Mouse (Mus musculus): Measurements from ENCODE around the gene Olfr56. TPM values are rescaled to one million over a fixed set of nuclear protein-coding genes. Genes with fewer than 3 reads are reported as not detected.

Olfr56 gene
- polyA plus RNA-seq, 1 experiment from 2014 or later: not detected

DNA sequence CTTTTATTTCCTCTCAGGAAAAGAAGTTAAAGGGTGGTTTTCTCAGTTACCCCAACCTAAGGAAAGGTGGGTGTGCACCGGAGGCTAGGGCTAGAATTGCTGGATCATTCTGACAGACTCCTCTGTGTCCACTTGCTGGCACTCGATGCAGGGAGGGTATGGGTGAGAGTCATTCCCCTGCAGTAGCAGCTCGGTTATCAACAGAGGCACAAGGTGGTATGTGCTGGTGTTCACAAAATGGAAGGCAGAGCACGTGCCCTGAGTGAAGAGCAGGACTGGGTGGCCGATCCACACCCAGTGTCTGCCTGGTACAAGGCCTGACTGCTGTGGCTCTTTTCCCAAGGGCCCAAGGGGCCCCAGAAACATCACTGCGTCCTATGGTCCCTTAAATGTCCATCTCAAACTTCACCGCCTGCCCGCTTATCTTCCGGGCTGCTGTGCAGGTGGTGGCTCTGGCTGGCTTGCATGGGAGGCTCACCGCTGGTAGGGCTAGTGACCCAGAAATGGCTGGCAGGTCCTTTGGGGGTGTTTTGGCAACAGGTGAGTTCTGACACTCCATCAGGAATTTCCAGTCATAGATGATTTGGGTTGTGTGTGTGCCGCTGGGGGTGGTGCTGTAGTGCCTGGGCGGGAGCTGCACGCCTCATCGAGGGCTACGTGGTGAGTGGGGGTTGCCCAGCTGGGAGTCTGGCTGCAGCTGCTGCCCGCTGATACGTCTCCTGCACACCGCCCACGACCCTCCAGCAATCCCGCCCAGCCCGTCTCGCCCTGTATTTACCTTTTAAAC, 109.3 kb downstream of the Olfr56 start:
- no peaks in the 10 kb centered on the region for H3K9me3 ChIP-seq (replicated peaks)
- H3K27me3 ChIP-seq: no peaks in the 10 kb centered on the region
- H3K4me1 ChIP-seq: peaks cover 4% of the 10 kb centered on the region
- H3K36me3 ChIP-seq: no peaks in the 10 kb centered on the region
- peak overlapping the region; percentile 18 for H3K4me2 ChIP-seq (replicated peaks)
- H3K9ac ChIP-seq: no peak overlapping the region
- WGBS: 36% methylated on average over 22 of the region's 22 CpGs
- H3K27ac ChIP-seq: no peak overlapping the region
- H3K4me3 ChIP-seq: no peak overlapping the region
- ATAC-seq (ENCODE audit: low FRiP score): no peak

- ATAC-seq (ENCODE audit: low FRiP score): no peak
- H3K27me3 ChIP-seq: no peaks in the 10 kb centered on the region
- H3K27ac ChIP-seq: no peak overlapping the region
- no peaks in the 10 kb centered on the region for H3K36me3 ChIP-seq
- H3K4me3 ChIP-seq: no peak overlapping the region
- no peaks in the 10 kb centered on the region for H3K9me3 ChIP-seq (replicated peaks)
- H3K4me1 ChIP-seq: peaks cover 4% of the 10 kb centered on the region
- 90% methylated on average over 5 of the region's 5 CpGs for WGBS
- H3K4me2 ChIP-seq (replicated peaks): no peak overlapping the region
- no peak overlapping the region for H3K9ac ChIP-seq
Observed at GRCm38 (mm10) chr11:49088990-49089652, 110.4 kb downstream of the Olfr56 start.

GRCm38 (mm10) chr11:49089735-49090507, 111.2 kb downstream of the Olfr56 start:
- WGBS: 77% methylated on average over 3 of the region's 3 CpGs

DNA sequence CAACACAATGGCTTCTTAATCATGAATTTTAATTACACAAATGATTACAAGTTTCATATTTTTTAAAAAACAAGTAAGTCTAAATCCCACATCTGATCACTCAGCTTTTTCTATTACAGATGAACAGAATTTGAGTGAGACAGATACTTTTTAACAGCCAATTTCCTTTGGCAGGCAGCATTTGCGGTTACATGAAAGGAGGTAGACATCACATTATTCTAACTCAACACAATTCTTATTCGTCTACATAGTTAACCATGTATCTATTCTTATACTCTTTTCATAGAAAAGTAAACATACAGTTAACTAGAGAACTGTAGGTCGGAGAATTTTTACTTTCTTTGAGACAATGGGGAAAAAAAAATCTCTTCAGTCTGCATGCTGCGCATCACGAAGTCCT, 111.9 kb downstream of the Olfr56 start:
- Histone ChIP-seq H3K27ac (no peak overlapping the region), H3K9me3 (replicated peaks) (no peaks in the 10 kb centered on the region), H3K36me3 (no peaks in the 10 kb centered on the region), H3K27me3 (no peaks in the 10 kb centered on the region), H3K4me1 (peaks cover 4% of the 10 kb centered on the region), H3K4me2 (replicated peaks) (no peak overlapping the region), H3K9ac (no peak overlapping the region), H3K4me3 (no peak overlapping the region)
- no peak for ATAC-seq (ENCODE audit: low FRiP score)
- WGBS: 90% methylated on average over 5 of the region's 5 CpGs

More at GRCm38 (mm10) chr11:49089735-49090507, 111.2 kb downstream of the Olfr56 start:
- Histone ChIP-seq H3K4me1 (peaks cover 4% of the 10 kb centered on the region), H3K4me3 (no peak overlapping the region), H3K27ac (no peak overlapping the region), H3K4me2 (replicated peaks) (no peak overlapping the region), H3K27me3 (no peaks in the 10 kb centered on the region), H3K36me3 (no peaks in the 10 kb centered on the region), H3K9ac (no peak overlapping the region), H3K9me3 (replicated peaks) (no peaks in the 10 kb centered on the region)
- no peak for ATAC-seq (ENCODE audit: low FRiP score)

DNA sequence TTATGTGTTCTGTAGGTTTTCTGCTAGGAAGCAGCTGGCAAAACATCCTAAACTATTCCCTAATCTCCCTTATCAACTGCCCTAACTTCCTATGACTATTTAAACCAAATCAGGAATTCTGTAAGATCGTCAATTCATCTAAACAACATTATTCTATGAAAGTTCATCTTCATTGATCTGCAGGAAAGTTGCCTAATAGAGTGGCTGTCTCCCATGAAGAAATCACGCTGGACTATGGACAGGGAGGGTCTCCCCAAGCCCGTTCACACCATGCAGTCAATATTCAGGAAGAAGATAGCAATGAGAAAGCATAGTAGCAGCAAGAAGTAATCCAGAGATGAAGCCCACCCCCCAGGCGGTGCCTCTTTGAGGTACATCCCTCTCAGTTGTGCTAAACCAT, 112.5 kb downstream of the Olfr56 start:
- no peaks in the 10 kb centered on the region for H3K27me3 ChIP-seq
- no peak overlapping the region for H3K4me2 ChIP-seq (replicated peaks)
- no peaks in the 10 kb centered on the region for H3K36me3 ChIP-seq
- H3K4me3 ChIP-seq: no peak overlapping the region
- H3K9me3 ChIP-seq (replicated peaks): no peaks in the 10 kb centered on the region
- ATAC-seq (ENCODE audit: low FRiP score): no peak
- H3K9ac ChIP-seq: no peak overlapping the region
- peaks cover 4% of the 10 kb centered on the region for H3K4me1 ChIP-seq
- WGBS: 83% methylated on average over 4 of the region's 4 CpGs
- no peak overlapping the region for H3K27ac ChIP-seq

DNA sequence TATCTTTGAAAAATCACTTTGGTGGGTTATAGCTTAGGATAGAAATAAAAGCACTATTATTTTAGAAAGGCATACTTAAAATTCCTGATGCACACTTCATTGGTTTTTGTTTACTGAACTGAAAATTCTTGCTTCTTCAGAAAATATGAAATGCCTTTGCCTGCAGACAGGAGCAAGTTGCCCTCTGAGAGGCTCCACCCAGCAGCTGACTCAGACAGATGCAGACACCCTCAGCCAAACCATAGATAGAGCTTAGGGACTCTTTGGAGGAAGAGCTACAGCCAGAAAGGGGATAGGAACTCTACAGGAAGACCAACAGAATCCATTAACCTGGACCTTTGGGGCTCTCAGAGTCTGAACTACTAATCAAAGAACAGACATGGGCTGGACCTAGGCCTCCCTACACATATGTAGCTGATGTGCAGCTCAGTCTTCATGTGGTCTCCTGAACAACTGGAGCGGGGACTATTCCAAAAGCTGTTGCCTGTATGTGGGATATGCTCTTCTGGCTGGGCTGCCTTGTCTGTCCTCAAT, 113.4 kb downstream of the Olfr56 start:
- peaks cover 4% of the 10 kb centered on the region for H3K4me1 ChIP-seq
- H3K27ac ChIP-seq: no peak overlapping the region
- no peaks in the 10 kb centered on the region for H3K27me3 ChIP-seq
- H3K4me3 ChIP-seq: no peak overlapping the region
- WGBS: 93% methylated on average over 1 of the region's 1 CpGs
- ATAC-seq (ENCODE audit: low FRiP score): no peak
- H3K9ac ChIP-seq: no peak overlapping the region
- no peaks in the 10 kb centered on the region for H3K9me3 ChIP-seq (replicated peaks)
- H3K36me3 ChIP-seq: no peaks in the 10 kb centered on the region
- no peak overlapping the region for H3K4me2 ChIP-seq (replicated peaks)

GRCm38 (mm10) chr11:49092786-49093185, 114.1 kb downstream of the Olfr56 start:
- Histone ChIP-seq H3K36me3 (no peaks in the 10 kb centered on the region), H3K27ac (no peak overlapping the region), H3K9me3 (replicated peaks) (no peaks in the 10 kb centered on the region), H3K4me2 (replicated peaks) (no peak overlapping the region), H3K4me1 (peaks cover 4% of the 10 kb centered on the region), H3K27me3 (no peaks in the 10 kb centered on the region), H3K4me3 (no peak overlapping the region), H3K9ac (no peak overlapping the region)
- 87% methylated on average over 2 of the region's 2 CpGs for WGBS
- no peak for ATAC-seq (ENCODE audit: low FRiP score)

DNA sequence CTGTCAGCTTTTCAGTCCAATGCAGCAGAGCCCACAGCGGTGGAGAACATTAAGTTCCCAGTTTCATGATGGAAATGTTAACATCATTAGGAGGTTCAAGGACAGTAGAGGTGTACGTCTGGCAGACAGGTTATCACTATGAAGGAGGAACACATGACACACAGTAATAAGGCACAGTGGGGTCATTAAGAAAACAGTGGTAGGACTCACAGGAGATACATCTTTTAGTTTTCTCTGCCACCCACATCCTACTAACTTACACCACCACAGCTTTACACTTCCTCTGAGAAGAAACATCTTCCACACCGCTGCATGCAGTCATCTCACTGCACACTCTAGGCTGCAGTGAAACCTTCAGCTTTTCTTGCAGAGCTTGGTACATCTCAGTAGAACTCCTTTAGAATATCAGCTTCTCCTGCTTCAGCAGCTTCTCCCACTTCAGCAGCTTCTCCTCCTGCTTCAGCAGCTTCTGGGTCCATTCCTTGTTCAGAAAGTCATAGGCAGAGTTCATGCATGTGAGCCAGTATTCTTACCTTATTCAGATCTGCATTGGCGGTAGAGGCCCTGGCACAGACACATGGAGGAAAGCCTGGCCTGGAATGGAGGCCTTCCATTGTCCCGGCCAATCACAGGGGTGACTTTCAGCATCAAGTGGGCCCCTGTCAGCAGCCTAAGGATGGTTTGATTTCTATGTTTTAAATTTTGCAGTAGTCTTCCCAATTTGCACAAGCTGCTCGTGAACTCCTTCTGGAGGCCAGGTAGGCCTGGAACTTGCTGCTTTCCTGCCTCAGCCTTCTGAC, 115.4 kb downstream of the Olfr56 start:
- H3K9me3 ChIP-seq (replicated peaks): no peaks in the 10 kb centered on the region
- H3K27me3 ChIP-seq: no peaks in the 10 kb centered on the region
- ATAC-seq (ENCODE audit: low FRiP score): no peak
- H3K9ac ChIP-seq: no peak overlapping the region
- H3K4me1 ChIP-seq: no peaks in the 10 kb centered on the region
- no peaks in the 10 kb centered on the region for H3K36me3 ChIP-seq
- H3K4me3 ChIP-seq: no peak overlapping the region
- no peak overlapping the region for H3K4me2 ChIP-seq (replicated peaks)
- H3K27ac ChIP-seq: no peak overlapping the region
- 91% methylated on average over 6 of the region's 6 CpGs for WGBS

DNA sequence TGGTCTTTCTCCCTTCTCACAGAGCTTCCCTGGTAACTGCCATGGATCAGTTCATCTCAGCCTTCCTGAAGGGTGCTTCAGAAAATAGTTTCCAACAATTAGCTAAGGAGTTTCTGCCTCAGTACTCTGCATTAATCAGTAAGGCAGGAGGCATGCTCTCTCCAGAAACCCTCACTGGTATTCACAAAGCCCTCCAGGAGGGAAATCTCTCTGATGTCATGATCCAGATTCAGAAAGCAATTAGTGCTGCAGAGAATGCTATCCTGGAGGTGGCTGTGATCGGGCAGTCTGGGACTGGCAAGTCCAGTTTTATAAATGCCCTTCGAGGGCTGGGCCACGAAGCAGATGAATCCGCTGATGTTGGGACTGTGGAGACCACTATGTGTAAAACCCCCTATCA, 116.7 kb downstream of the Olfr56 start:
- WGBS: 83% methylated on average over 4 of the region's 4 CpGs
- no peak overlapping the region for H3K4me2 ChIP-seq (replicated peaks)
- H3K4me1 ChIP-seq: no peaks in the 10 kb centered on the region
- no peak for ATAC-seq (ENCODE audit: low FRiP score)
- H3K27ac ChIP-seq: no peak overlapping the region
- no peak overlapping the region for H3K4me3 ChIP-seq
- H3K9ac ChIP-seq: no peak overlapping the region
- no peaks in the 10 kb centered on the region for H3K36me3 ChIP-seq
- H3K9me3 ChIP-seq (replicated peaks): no peaks in the 10 kb centered on the region
- no peaks in the 10 kb centered on the region for H3K27me3 ChIP-seq

DNA sequence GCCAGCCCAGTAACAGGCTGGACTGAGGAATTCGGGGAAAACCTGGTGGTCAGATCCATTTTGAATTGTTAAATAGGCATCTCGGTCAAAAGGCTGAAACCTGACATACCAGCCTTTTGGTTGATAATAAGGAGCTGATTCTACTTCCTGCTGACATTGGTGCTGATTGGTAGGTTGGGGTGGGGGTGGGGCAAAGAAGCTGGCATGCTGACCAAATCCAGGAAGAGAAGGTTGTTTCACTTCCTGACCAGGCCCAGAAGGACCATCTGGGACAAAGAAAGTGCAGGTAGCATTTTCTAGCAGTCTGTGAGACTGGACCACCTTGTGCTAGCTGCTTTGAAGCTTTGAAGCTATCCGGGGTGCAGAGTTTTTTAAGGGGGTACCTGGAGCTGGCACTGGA, 121.7 kb downstream of the Olfr56 start:
- H3K36me3 ChIP-seq: no peaks in the 10 kb centered on the region
- H3K9ac ChIP-seq: no peak overlapping the region
- H3K4me2 ChIP-seq (replicated peaks): no peak overlapping the region
- ATAC-seq (ENCODE audit: low FRiP score): no peak
- no peak overlapping the region for H3K27ac ChIP-seq
- no peaks in the 10 kb centered on the region; the same call in 1 of the 2 replicates for H3K27me3 ChIP-seq
- H3K9me3 ChIP-seq (replicated peaks): no peaks in the 10 kb centered on the region
- H3K4me3 ChIP-seq: no peak overlapping the region
- no peaks in the 10 kb centered on the region for H3K4me1 ChIP-seq
- WGBS: 81% methylated on average over 3 of the region's 3 CpGs

GRCm38 (mm10) chr11:49101500-49101899, 122.8 kb downstream of the Olfr56 start:
- H3K9ac ChIP-seq: no peak overlapping the region
- H3K27me3 ChIP-seq: no peaks in the 10 kb centered on the region; the same call in 1 of the 2 replicates
- ATAC-seq (ENCODE audit: low FRiP score): no peak
- WGBS: 52% methylated on average over 5 of the region's 5 CpGs
- no peak overlapping the region for H3K27ac ChIP-seq
- no peaks in the 10 kb centered on the region for H3K9me3 ChIP-seq (replicated peaks)
- no peaks in the 10 kb centered on the region for H3K4me1 ChIP-seq
- no peaks in the 10 kb centered on the region for H3K36me3 ChIP-seq
- H3K4me3 ChIP-seq: no peak overlapping the region
- H3K4me2 ChIP-seq (replicated peaks): no peak overlapping the region

All from hindbrain, embryonic 12.5 days (tissue).